Mouse (Mus musculus): ENCODE measurements around the gene Prdm9.
"Not testable (repeated sequence)": the region's sequence is repeated elsewhere in the genome, so short reads cannot be mapped to it uniquely, and the experiment has no call there.

The Prdm9 gene

GRCm38 (mm10) chr17:15564014-15564927 is at the start of gene Prdm9:
Gene Prdm9, minus strand, starts transcription at chr17:15564354.
- CTCF ChIA-PET, result no interaction called here

- CTCF ChIA-PET, result no interaction called here
Observed at GRCm38 (mm10) chr17:15599496-15599895, 35.3 kb upstream of the Prdm9 start.

- CTCF ChIA-PET, result no interaction called here
Observed at GRCm38 (mm10) chr17:15591216-15591881, 27.2 kb upstream of the Prdm9 start.

GRCm38 (mm10) chr17:15588116-15588515 is 24.0 kb upstream of the Prdm9 start:
- CTCF ChIA-PET, result interaction anchor here (0.6 kb wide), 1 partner anchor 29 kb away, joined by 5 read pairs; no protein-coding TSS in a partner anchor

- CTCF ChIA-PET, result no interaction called here
Observed at GRCm38 (mm10) chr17:15585691-15586090, 21.5 kb upstream of the Prdm9 start.

- CTCF ChIA-PET, result no interaction called here
Observed at GRCm38 (mm10) chr17:15583071-15583470, 18.9 kb upstream of the Prdm9 start.

GRCm38 (mm10) chr17:15580072-15580447 is 15.9 kb upstream of the Prdm9 start:
- CTCF ChIA-PET, result no interaction called here

- CTCF ChIA-PET, result interaction anchor here (0.6 kb wide), 1 partner anchor 284 kb away, joined by 6 read pairs; no protein-coding TSS in a partner anchor
Observed at GRCm38 (mm10) chr17:15579410-15580071, 15.4 kb upstream of the Prdm9 start.

GRCm38 (mm10) chr17:15577291-15577694 is 13.1 kb upstream of the Prdm9 start:
- CTCF ChIA-PET, result interaction anchor here (0.5 kb wide), 1 partner anchor 303 kb away, joined by 4 read pairs; no protein-coding TSS in a partner anchor

- CTCF ChIA-PET, result no interaction called here
Observed at GRCm38 (mm10) chr17:15575056-15575455, 10.9 kb upstream of the Prdm9 start.

- CTCF ChIA-PET, result no interaction called here
Observed at GRCm38 (mm10) chr17:15566908-15567307, 2.8 kb upstream of the Prdm9 start.

GRCm38 (mm10) chr17:15564928-15565300 is 760 bp upstream of the Prdm9 start:
- CTCF ChIA-PET, result no interaction called here

- CTCF ChIA-PET, result interaction anchor here (0.6 to 0.7 kb wide), 2 partner anchors 29 to 66 kb away, joined by 3 to 5 read pairs; no protein-coding TSS in a partner anchor
Observed at GRCm38 (mm10) chr17:15559946-15560345, 4.2 kb downstream of the Prdm9 start.

- CTCF ChIA-PET, result no interaction called here
Observed at GRCm38 (mm10) chr17:15549713-15550112, 14.4 kb downstream of the Prdm9 start.

GRCm38 (mm10) chr17:15546440-15546839 is 17.7 kb downstream of the Prdm9 start:
- CTCF ChIA-PET, result no interaction called here

- CTCF ChIA-PET, result not testable (repeated sequence)
Observed at GRCm38 (mm10) chr17:15543868-15544267, 20.3 kb downstream of the Prdm9 start.

- CTCF ChIA-PET, result no interaction called here
Observed at GRCm38 (mm10) chr17:15540309-15540708, 23.8 kb downstream of the Prdm9 start.

GRCm38 (mm10) chr17:15536457-15536904 is 27.7 kb downstream of the Prdm9 start:
- CTCF ChIA-PET, result no interaction called here

- CTCF ChIA-PET, result no interaction called here
Observed at GRCm38 (mm10) chr17:15535943-15536342, 28.2 kb downstream of the Prdm9 start.

- CTCF ChIA-PET, result no interaction called here
Observed at GRCm38 (mm10) chr17:15535162-15535800, 28.9 kb downstream of the Prdm9 start.

GRCm38 (mm10) chr17:15530141-15530540 is 34.0 kb downstream of the Prdm9 start:
- CTCF ChIA-PET, result interaction anchor here (0.6 to 0.7 kb wide), 2 partner anchors 14 to 25 kb away, joined by 3 to 5 read pairs; no protein-coding TSS in a partner anchor

GRCm38 (mm10) chr17:15528887-15529286 is 35.3 kb downstream of the Prdm9 start:
- CTCF ChIA-PET, result interaction anchor here (0.6 kb wide), 1 partner anchor 16 kb away, joined by 10 read pairs; no protein-coding TSS in a partner anchor

Data from spleen, embryonic (tissue).